Mouse (Mus musculus) neural tube, embryonic 15.5 days (tissue): ENCODE measurements around the gene Skiv2l. TPM values are rescaled to one million over a fixed set of nuclear protein-coding genes. Genes with fewer than 3 reads are reported as not detected.
"Not testable (repeated sequence)": the region's sequence is repeated elsewhere in the genome, so short reads cannot be mapped to it uniquely, and the experiment has no call there.

Experiments used
- ATAC-seq: fragments of 200-750 bp; cut with Nextera tagmentation; 2 replicates; pipeline ENCODE4 v1.8.0; 2017; ENCODE audit warnings: mild to moderate bottlenecking, moderate TSS enrichment, moderate library complexity; ENCODE audit not compliant: low FRiP score
- H3K27ac ChIP-seq: fragments of 300-500 bp; sonication (generic); replicated peaks from 2 replicates; pipeline ENCODE4 v1.5.1; 2015; ENCODE audit warnings: mild to moderate bottlenecking, inconsistent platforms
- H3K27me3 ChIP-seq: fragments of 300-500 bp; sonication (generic); replicated peaks from 2 replicates; pipeline ENCODE4 v1.6.1; 2015; ENCODE audit warnings: inconsistent platforms
- H3K36me3 ChIP-seq: fragments of 300-500 bp; sonication (generic); 2 replicates; pipeline ENCODE4 v1.6.1; 2015; ENCODE audit warnings: inconsistent platforms
- H3K4me1 ChIP-seq: fragments of 300-500 bp; sonication (generic); 2 replicates; pipeline ENCODE4 v1.6.1; 2015; ENCODE audit warnings: inconsistent platforms
- H3K4me2 ChIP-seq: fragments of 300-500 bp; sonication (generic); 2 replicates; pipeline ENCODE4 v1.6.1; 2015; ENCODE audit warnings: inconsistent platforms, mild to moderate bottlenecking, moderate library complexity
- H3K4me3 ChIP-seq: fragments of 300-500 bp; sonication (generic); replicated peaks from 2 replicates; pipeline ENCODE4 v1.5.1; 2015; ENCODE audit warnings: mild to moderate bottlenecking, inconsistent platforms
- H3K9ac ChIP-seq: fragments of 300-500 bp; sonication (generic); replicated peaks from 2 replicates; pipeline ENCODE4 v1.6.1; 2015; ENCODE audit warnings: mild to moderate bottlenecking, inconsistent platforms
- H3K9me3 ChIP-seq: fragments of 300-500 bp; sonication (generic); replicated peaks from 2 replicates; pipeline ENCODE4 v1.6.1; 2016; ENCODE audit warnings: inconsistent platforms
- WGBS: fragments of 180-500 bp; shearing (Covaris S2); methylation state at CpG from one replicate; pipeline ENCODE4 v1.1.7; 2015; ENCODE audit warnings: mixed read lengths; 5-methylcytosine and 5-hydroxymethylcytosine counted together
- polyA plus RNA-seq: library from polyadenylated mRNA; unstranded; fragments of >200 nt; fragmentation: Nextera tagmentation; extraction: Ambion mirVana; gene quantifications from 2 replicates; pipeline ENCODE4 v1.2.1, GENCODE M21; 2015

The Skiv2l gene
- polyA plus RNA-seq, 1 experiment from 2014 or later, result 57.4 TPM

DNA sequence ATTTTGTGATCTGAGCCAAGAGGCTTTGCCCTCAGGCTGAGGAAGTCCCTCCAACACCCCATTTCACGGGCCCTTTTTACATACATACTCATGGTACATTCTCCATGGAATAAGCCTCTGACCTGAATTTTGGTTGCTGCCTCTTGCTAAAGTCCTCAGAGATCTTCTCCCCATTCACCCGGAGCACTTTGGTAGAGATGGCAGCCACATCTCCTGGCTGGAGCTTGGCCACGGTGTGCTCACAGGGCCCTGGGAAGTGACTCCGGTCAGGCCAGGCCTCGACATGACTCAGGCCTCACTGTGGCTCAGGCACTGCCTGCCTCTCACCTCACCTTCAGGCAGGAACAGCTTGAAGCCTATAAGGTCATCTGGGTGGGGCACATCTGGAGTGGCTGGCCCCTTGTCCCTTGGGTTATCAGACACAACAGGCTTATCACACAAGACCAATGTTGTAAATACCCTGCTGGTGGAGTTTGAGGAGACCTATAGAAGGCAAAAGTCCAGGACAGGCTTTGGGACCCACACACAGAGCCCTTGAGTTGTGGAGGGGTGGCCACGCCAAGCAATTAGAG is 9.2 kb downstream of the Skiv2l start:
- Histone ChIP-seq H3K9ac (no peak overlapping the region), H3K4me1 (peaks cover 22% of the 10 kb centered on the region), H3K27ac (no peak overlapping the region), H3K27me3 (no peaks in the 10 kb centered on the region), H3K36me3 (peaks cover 72% of the 10 kb centered on the region), H3K4me2 (no peak overlapping the region), H3K9me3 (no peaks in the 10 kb centered on the region), H3K4me3 (no peak overlapping the region)
- no peak for ATAC-seq
- WGBS, result 84% methylated on average over 6 of the region's 6 CpGs

DNA sequence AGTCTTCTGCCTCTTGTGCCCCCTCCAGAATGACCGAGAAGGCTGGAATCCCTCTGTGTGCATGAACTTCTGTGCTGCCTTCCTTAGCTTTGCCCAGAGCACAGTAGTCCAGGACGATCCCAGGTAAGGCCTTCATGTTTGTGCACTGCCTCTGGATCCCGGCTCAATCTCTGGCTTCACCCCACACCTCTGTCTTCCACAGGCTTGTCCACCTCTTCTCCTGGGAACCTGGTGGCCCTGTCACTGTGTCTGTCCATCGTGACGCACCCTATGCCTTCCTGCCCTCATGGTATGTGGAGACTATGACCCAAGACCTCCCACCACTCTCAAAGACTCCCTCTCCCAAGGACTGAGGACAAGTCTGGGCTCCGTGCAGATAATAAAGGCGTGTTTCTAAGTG is 11.2 kb downstream of the Skiv2l start:
- peak overlapping the region; percentile 17; the same call in 1 of the 2 replicates for H3K4me2 ChIP-seq
- peaks cover 35% of the 10 kb centered on the region for H3K4me1 ChIP-seq
- 93% methylated on average over 7 of the region's 7 CpGs for WGBS
- no peak overlapping the region for H3K27ac ChIP-seq
- ATAC-seq, result no peak
- H3K9me3 ChIP-seq, result no peaks in the 10 kb centered on the region
- no peak overlapping the region for H3K9ac ChIP-seq
- peaks cover 56% of the 10 kb centered on the region for H3K36me3 ChIP-seq
- H3K27me3 ChIP-seq, result no peaks in the 10 kb centered on the region
- no peak overlapping the region for H3K4me3 ChIP-seq

DNA sequence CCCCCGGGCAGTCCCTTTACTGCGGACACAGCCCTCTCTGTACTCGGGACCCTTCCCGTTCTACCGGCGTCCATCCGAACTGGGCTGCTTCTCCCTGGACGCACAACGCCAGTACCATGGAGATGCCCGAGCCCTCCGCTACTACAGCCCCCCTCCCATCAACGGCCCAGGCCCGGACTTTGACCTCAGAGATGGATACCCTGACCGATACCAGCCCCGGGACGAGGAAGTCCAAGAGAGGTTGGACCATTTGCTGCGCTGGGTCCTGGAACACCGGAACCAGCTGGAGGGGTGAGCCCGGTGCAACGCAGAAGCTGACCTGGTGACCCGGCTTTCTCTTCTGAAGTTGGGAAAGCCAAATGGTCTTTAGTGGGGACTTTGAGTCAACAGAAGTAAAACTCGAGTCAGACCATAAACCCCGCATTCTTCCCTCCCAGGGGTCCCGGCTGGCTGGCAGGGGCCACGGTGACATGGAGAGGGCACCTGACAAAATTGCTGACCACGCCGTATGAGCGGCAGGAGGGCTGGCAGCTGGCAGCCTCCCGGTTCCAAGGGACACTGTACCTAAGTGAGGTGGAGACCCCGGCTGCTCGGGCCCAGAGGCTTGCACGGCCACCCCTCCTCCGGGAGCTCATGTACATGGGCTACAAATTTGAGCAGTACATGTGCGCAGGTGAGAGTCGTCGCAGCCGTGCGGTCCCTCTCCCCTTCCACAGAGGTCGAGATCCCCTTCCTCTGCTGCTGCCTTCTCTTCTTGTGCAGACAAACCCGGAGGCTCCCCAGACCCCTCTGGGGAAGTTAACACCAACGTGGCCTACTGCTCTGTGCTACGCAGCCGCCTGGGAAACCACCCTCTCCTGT is 12.3 kb downstream of the Skiv2l start:
- no peaks in the 10 kb centered on the region for H3K27me3 ChIP-seq
- no peaks in the 10 kb centered on the region for H3K9me3 ChIP-seq
- H3K27ac ChIP-seq, result peak overlapping the region; percentile 84
- ATAC-seq, result peak; percentile 32; the same call in 1 of the 2 replicates
- WGBS, result 35% methylated on average over 43 of the region's 43 CpGs
- peak overlapping the region; percentile 95 for H3K4me2 ChIP-seq
- H3K4me3 ChIP-seq, result peak overlapping the region; percentile 86
- peaks cover 38% of the 10 kb centered on the region for H3K4me1 ChIP-seq
- H3K9ac ChIP-seq, result peak overlapping the region; percentile 79
- H3K36me3 ChIP-seq, result peaks cover 54% of the 10 kb centered on the region

DNA sequence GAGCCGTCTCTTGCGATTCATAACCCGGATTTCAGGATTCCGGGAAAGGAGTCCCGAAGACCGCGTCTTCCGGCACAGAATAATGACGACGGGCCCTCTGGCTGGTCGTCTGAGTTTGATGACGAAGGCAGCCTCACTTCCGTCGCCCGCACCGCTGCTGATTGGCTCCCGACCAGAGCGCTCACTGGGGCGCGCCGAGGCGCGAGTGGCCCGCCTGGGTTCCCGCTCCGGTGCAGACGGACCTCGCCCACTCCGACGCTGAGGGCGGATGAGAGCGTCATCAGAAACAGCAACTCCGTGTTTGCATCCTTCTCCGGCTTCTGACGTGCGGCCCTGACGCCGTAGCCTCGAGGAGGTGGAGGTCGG is 13.2 kb downstream of the Skiv2l start, which contains the start of the genes Stk19 and Dxo:
Gene Stk19, minus strand, starts transcription at position 90 of the 366 bp plus-strand sequence.
Gene Dxo, plus strand, starts transcription at position 164 of the 366 bp plus-strand sequence.
- peaks cover 52% of the 10 kb centered on the region for H3K36me3 ChIP-seq
- peak within 1 kb of the TSS; percentile 95 for H3K4me2 ChIP-seq
- peak within 1 kb of the TSS; percentile 84 for H3K27ac ChIP-seq
- 0% methylated on average over 40 of the region's 40 CpGs for WGBS
- no peaks in the 10 kb centered on the region for H3K27me3 ChIP-seq
- peak; percentile 93 for ATAC-seq
- no peaks in the 10 kb centered on the region for H3K9me3 ChIP-seq
- H3K4me1 ChIP-seq, result peaks cover 38% of the 10 kb centered on the region
- H3K4me3 ChIP-seq, result peak within 1 kb of the TSS; percentile 86
- H3K9ac ChIP-seq, result peak within 1 kb of the TSS; percentile 79

DNA sequence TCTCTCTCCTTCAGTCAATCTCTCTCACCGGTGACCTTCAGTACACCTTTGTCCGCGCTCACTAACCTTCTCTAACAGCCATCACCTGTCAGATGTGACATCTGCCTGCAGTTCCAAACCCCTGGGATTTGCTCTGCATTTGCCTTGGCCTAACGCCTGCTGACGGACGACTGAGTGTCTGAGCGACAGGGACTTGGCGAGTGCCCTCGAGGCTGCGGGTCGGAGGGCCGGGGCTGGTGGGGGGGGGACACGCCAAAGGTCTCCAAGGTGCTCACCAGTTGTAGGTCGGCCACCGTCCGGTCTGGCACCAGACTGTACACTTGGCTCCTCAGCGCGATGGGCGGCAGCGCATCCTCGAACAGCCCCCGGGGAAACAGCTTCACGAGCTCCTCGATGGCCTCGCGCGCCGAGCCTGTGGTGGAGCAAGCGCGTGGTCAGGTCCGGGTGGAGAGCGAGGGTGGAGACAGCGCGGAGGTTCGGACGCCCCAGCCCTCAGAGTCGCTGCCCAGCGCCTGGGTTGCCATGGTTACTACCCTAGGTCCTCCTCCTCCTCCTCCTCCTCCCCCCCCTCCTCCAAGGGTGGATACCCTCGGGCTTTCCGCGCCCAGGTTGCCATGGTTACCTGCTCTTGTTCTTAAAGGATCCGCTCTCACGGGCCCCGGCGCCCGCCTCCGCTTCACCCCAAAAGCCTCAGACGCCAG is 13.7 kb downstream of the Skiv2l start:
- Histone ChIP-seq H3K4me3 (peak overlapping the region; percentile 86), H3K9me3 (no peaks in the 10 kb centered on the region), H3K4me1 (peaks cover 38% of the 10 kb centered on the region), H3K4me2 (peak overlapping the region; percentile 95), H3K27me3 (no peaks in the 10 kb centered on the region), H3K27ac (peak overlapping the region; percentile 84), H3K36me3 (peaks cover 48% of the 10 kb centered on the region), H3K9ac (peak overlapping the region; percentile 79)
- WGBS, result 4% methylated on average over 42 of the region's 48 CpGs
- ATAC-seq, result peak; percentile 81

DNA sequence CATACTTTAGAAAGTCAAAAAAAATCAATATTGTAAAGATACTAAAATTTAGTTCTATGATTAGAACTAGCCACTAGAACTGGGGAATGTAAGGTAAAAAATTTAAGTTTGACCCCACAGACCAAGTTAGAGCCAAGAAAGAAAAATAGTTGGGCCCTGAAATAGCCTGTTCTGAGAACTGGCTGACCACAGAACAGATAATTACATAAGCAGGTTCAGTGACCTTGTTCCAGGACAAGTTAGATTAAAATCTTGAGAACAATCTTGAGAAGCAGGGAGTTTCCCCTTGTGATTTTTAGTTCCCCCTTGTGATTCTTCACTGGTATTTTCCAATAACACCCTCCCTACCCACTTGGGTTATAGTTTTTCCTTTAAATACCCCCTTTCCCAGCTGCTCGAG is 19.2 kb downstream of the Skiv2l start:
- Histone ChIP-seq H3K4me1 (peaks cover 16% of the 10 kb centered on the region), H3K36me3 (peaks cover 72% of the 10 kb centered on the region)
- not testable (repeated sequence) for ATAC-seq, H3K27me3 ChIP-seq, H3K9me3 ChIP-seq, H3K4me2 ChIP-seq, H3K27ac ChIP-seq, H3K4me3 ChIP-seq, H3K9ac ChIP-seq
- 94% methylated on average over 1 of the region's 1 CpGs for WGBS

DNA sequence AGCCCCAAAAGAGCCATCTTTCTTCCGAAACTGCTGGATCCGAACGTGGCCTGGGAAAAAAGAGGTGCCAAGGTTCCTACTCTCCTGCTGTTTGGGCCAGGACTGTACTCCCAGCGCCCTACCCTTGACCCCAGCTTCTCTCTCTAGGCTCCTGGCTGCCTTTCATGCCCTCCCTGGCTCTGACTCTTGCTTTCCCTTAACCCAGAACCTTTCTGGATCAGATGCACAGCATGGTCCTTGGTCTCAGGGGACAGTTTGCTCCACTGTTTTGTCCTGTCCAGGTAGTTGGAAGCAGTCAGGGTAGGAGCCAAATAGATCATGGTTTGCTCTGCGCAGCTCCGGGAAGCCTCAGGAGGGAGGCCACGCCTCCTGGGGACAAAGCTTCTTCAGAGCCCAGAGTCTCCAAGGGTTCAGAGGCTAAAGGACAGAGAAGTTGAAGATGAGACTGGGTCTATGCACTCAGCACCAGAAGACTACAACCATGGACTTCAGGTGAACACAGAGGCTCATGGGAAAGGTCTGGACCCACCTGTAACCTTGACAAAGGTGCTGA is 35.1 kb downstream of the Skiv2l start:
- no peak for ATAC-seq
- no peaks in the 10 kb centered on the region for H3K36me3 ChIP-seq
- no peak overlapping the region for H3K4me3 ChIP-seq
- no peaks in the 10 kb centered on the region for H3K27me3 ChIP-seq
- H3K27ac ChIP-seq, result no peak overlapping the region
- no peak overlapping the region for H3K4me2 ChIP-seq
- no peak overlapping the region for H3K9ac ChIP-seq
- WGBS, result 76% methylated on average over 7 of the region's 7 CpGs
- H3K4me1 ChIP-seq, result no peaks in the 10 kb centered on the region
- H3K9me3 ChIP-seq, result no peaks in the 10 kb centered on the region

DNA sequence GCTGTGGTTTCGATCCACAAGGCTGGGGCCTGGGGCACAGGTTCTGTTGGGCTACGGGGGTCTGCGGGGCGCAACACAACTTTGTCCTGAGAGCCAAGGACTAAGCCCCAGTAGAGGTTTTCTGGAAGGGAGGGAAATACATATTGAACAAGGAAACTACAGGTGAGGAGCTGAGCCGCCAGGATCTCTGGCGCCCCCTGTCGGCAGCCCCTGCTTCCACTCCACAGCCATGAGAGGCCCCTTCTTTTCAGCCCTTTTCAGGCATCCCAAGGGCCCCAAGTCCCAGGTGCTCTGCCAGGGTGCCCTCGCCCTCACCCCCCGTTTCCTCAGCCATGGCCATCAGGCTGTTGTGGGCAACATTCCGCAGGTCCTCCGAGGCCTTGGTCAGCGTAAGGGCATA is 36.3 kb downstream of the Skiv2l start:
- not testable (repeated sequence) for H3K36me3 ChIP-seq, H3K4me2 ChIP-seq, H3K27me3 ChIP-seq, H3K27ac ChIP-seq, ATAC-seq, H3K9me3 ChIP-seq, H3K4me3 ChIP-seq, H3K4me1 ChIP-seq, H3K9ac ChIP-seq
- 67% methylated on average over 12 of the region's 12 CpGs for WGBS

DNA sequence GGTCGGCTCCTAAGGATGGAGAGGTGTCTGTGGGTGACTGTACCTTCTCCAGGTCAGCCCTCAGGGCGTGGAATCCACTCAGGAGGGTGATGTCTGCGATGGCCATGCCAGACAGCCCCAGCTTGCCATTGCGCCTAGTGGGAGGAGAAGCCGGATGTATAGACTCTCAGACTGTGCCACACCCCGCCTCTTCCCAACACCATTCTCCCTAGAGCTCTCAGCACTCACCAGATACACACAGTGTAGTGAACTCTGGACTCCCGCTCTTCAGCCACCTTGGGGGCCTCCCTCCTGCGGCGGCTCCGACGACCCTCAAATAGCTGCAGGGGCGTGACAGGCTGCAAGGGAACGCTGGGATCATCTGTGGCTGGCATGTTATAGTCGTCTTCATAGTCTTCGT is 38.7 kb downstream of the Skiv2l start:
- H3K36me3 ChIP-seq, result no peaks in the 10 kb centered on the region
- H3K4me3 ChIP-seq, result no peak overlapping the region
- no peak overlapping the region for H3K9ac ChIP-seq
- no peaks in the 10 kb centered on the region for H3K9me3 ChIP-seq
- ATAC-seq, result no peak
- no peak overlapping the region for H3K27ac ChIP-seq
- no peak overlapping the region for H3K4me2 ChIP-seq
- no peaks in the 10 kb centered on the region for H3K4me1 ChIP-seq
- no peaks in the 10 kb centered on the region for H3K27me3 ChIP-seq
- 76% methylated on average over 15 of the region's 15 CpGs for WGBS

DNA sequence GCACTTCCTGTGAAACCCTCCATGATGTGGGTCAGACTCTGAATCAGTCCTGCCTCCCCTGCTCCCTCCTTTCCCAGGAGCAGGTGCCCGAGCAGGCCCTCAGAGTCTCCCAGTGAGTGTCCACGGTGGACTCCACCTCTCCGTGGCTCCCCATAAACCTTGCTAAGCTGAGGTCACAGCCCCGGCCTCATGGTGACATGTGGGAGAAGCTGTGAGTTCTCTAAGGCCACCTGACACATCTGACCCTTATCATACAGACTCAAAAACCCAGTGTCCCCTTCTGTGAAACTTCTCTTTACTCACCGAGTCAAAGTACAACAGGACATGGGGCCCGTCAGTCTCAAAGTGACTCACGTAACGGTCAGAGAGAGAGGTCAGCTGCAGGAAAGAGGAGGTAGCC is 39.2 kb downstream of the Skiv2l start:
- not testable (repeated sequence) for H3K9me3 ChIP-seq, H3K27ac ChIP-seq, H3K27me3 ChIP-seq, H3K4me1 ChIP-seq, H3K4me2 ChIP-seq, H3K9ac ChIP-seq, ATAC-seq, H3K4me3 ChIP-seq, H3K36me3 ChIP-seq
- 86% methylated on average over 8 of the region's 8 CpGs for WGBS

DNA sequence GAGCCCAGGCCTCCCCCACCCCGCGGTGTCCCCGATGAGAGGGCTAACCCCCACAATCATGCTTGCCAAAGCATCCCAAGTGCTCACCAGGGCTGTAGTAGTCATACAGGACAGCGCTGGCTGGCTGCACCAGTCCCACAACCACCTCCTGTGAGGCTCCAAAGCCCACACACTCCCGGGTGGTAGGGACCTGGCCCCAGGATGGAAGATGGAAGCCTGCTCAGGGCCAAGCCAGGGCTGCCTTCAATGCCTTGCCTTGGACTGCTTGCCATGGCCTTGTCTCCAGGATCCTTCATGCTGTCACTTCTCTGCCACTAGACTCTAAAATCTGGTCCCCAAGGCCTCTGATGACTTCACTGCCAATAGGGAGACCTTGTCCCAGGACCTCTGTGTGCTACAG is 39.6 kb downstream of the Skiv2l start:
- H3K9ac ChIP-seq, H3K36me3 ChIP-seq, H3K4me3 ChIP-seq, ATAC-seq, H3K27me3 ChIP-seq, H3K27ac ChIP-seq, H3K4me2 ChIP-seq, H3K9me3 ChIP-seq, H3K4me1 ChIP-seq: not testable (repeated sequence)
- 90% methylated on average over 5 of the region's 5 CpGs for WGBS
